Mouse (Mus musculus): ENCODE measurements around the gene Gm34653. TPM values are rescaled to one million over a fixed set of nuclear protein-coding genes. Genes with fewer than 3 reads are reported as not detected.
A peak's percentile ranks its signal among the peaks of the same experiment; 100 is the strongest.
"Not testable (repeated sequence)": the region's sequence is repeated elsewhere in the genome, so short reads cannot be mapped to it uniquely, and the experiment has no call there.

The Gm34653 gene
- not detected in 2 replicates for polyA plus RNA-seq (2012; rRNA removed)

GRCm38 (mm10) chr2:34832766-34833457, at the start of gene Gm34653:
Gene Gm34653 (plus strand): TSS chr2:34833007.
- 54% methylated on average over 11 of the region's 11 CpGs for WGBS
- DNase-seq (ENCODE audit: low read depth, low spot score): not testable (repeated sequence)

GRCm38 (mm10) chr2:34783064-34784020, 49.5 kb upstream of the Gm34653 start:
- DNase-seq (ENCODE audit: low read depth, low spot score): no peak
- 94% methylated on average over 14 of the region's 14 CpGs for WGBS

GRCm38 (mm10) chr2:34784085-34784484, 48.7 kb upstream of the Gm34653 start:
- WGBS: 76% methylated on average over 2 of the region's 2 CpGs
- no peak for DNase-seq (ENCODE audit: low read depth, low spot score)

- 87% methylated on average over 8 of the region's 8 CpGs for WGBS
Observed at GRCm38 (mm10) chr2:34790282-34790681, 42.5 kb upstream of the Gm34653 start.

GRCm38 (mm10) chr2:34792543-34792942, 40.3 kb upstream of the Gm34653 start:
- 95% methylated on average over 2 of the region's 2 CpGs for WGBS
- DNase-seq (ENCODE audit: low read depth, low spot score): not testable (repeated sequence)

More at GRCm38 (mm10) chr2:34790282-34790681, 42.5 kb upstream of the Gm34653 start:
- DNase-seq (ENCODE audit: low read depth, low spot score): no peak

- WGBS: 90% methylated on average over 2 of the region's 2 CpGs
- DNase-seq (ENCODE audit: low read depth, low spot score): no peak
Observed at GRCm38 (mm10) chr2:34794511-34794910, 38.3 kb upstream of the Gm34653 start.

GRCm38 (mm10) chr2:34795426-34795825, 37.4 kb upstream of the Gm34653 start:
- DNase-seq (ENCODE audit: low read depth, low spot score): no peak
- 90% methylated on average over 7 of the region's 7 CpGs for WGBS

- under 1% methylated on average over 44 of the region's 44 CpGs for WGBS
- peak; percentile 85 for DNase-seq (ENCODE audit: low read depth, low spot score)
Observed at GRCm38 (mm10) chr2:34799357-34800256, 33.2 kb upstream of the Gm34653 start, which contains the start of gene Rabepk. Gene Rabepk (minus strand): TSS chr2:34799912.

- WGBS: 68% methylated on average over 7 of the region's 7 CpGs
- no peak for DNase-seq (ENCODE audit: low read depth, low spot score)
Observed at GRCm38 (mm10) chr2:34800371-34800770, 32.4 kb upstream of the Gm34653 start.

- peak; percentile 99 for DNase-seq (ENCODE audit: low read depth, low spot score)
- 7% methylated on average over 39 of the region's 39 CpGs for WGBS
Observed at GRCm38 (mm10) chr2:34801516-34802482, 31.0 kb upstream of the Gm34653 start.

GRCm38 (mm10) chr2:34802565-34803245, 30.1 kb upstream of the Gm34653 start:
- under 1% methylated on average over 28 of the region's 32 CpGs for WGBS
- not testable (repeated sequence) for DNase-seq (ENCODE audit: low read depth, low spot score)

GRCm38 (mm10) chr2:34803746-34804145, 29.1 kb upstream of the Gm34653 start:
- no peak for DNase-seq (ENCODE audit: low read depth, low spot score)
- 46% methylated on average over 3 of the region's 3 CpGs for WGBS

GRCm38 (mm10) chr2:34804172-34804571, 28.6 kb upstream of the Gm34653 start:
- DNase-seq (ENCODE audit: low read depth, low spot score): no peak
- 94% methylated on average over 2 of the region's 2 CpGs for WGBS

GRCm38 (mm10) chr2:34804815-34805214, 28.0 kb upstream of the Gm34653 start:
- no peak for DNase-seq (ENCODE audit: low read depth, low spot score)
- WGBS: 53% methylated on average over 1 of the region's 1 CpGs

- no peak for DNase-seq (ENCODE audit: low read depth, low spot score)
- 84% methylated on average over 10 of the region's 10 CpGs for WGBS
Observed at GRCm38 (mm10) chr2:34805364-34805950, 27.4 kb upstream of the Gm34653 start.

- no peak for DNase-seq (ENCODE audit: low read depth, low spot score)
- WGBS: 48% methylated on average over 2 of the region's 2 CpGs
Observed at GRCm38 (mm10) chr2:34808057-34808456, 24.8 kb upstream of the Gm34653 start.

- no peak for DNase-seq (ENCODE audit: low read depth, low spot score)
- 84% methylated on average over 1 of the region's 1 CpGs for WGBS
Observed at GRCm38 (mm10) chr2:34809568-34809967, 23.2 kb upstream of the Gm34653 start.
